Mouse (Mus musculus) CH12.LX (cell line): ENCODE measurements around the gene Sertad1. TPM values are rescaled to one million over a fixed set of nuclear protein-coding genes. Genes with fewer than 3 reads are reported as not detected.

Experiments used
- DNase-seq: peaks from one replicate; pipeline ENCODE4 v3.0.0-alpha.2; 2013; ENCODE audit errors: extremely low read depth
- H3K27ac ChIP-seq: 2 replicates; pipeline ENCODE4 v1.5.1; 2012; ENCODE audit warnings: low read depth, mild to moderate bottlenecking, control low read depth, moderate library complexity; ENCODE audit not compliant: insufficient read depth
- H3K27me3 ChIP-seq: replicated peaks from 2 replicates; pipeline ENCODE3; 2012; ENCODE audit warnings: inconsistent platforms
- H3K36me3 ChIP-seq, 2 experiments: replicated peaks in 1 of 2; 2 replicates each; pipeline versions ENCODE3 to v1.6.1; 2012; ENCODE audit warnings: inconsistent platforms in 1 of 2, low read length in 1 of 2, mild to moderate bottlenecking in 1 of 2, mixed read lengths in 1 of 2, moderate library complexity in 1 of 2; ENCODE audit not compliant: control insufficient read depth in 1 of 2, insufficient read depth in 1 of 2
- H3K4me1 ChIP-seq, 2 experiments: 2 replicates each; pipeline ENCODE4 v1.6.1; 2012; ENCODE audit warnings: inconsistent platforms in 1 of 2, moderate library complexity in 1 of 2; ENCODE audit not compliant: insufficient read depth in 2 of 2, control insufficient read depth in 1 of 2
- H3K4me2 ChIP-seq: 2 replicates; pipeline ENCODE4 v1.6.1; 2012; ENCODE audit warnings: low read depth, mild to moderate bottlenecking, control low read depth; ENCODE audit not compliant: poor library complexity, insufficient read depth, severe bottlenecking
- H3K4me3 ChIP-seq, 3 experiments: fragments of 150-350 bp in 1 of 3; sonication (generic) in 1 of 3; replicated peaks in 1 of 3; 2 replicates each; pipeline versions ENCODE3 to v1.5.1; 2011 to 2012; ENCODE audit warnings: low read depth in 2 of 3, low read length in 2 of 3, mild to moderate bottlenecking in 2 of 3, moderate library complexity in 2 of 3, control low read depth in 1 of 3, improper control_type of control experiment in 1 of 3, inconsistent platforms in 1 of 3, mixed read lengths in 1 of 3; ENCODE audit not compliant: poor library complexity in 1 of 3
- H3K79me2 ChIP-seq: replicated peaks from 2 replicates; pipeline ENCODE4 v1.6.1; 2012; ENCODE audit warnings: mild to moderate bottlenecking, moderate library complexity; ENCODE audit not compliant: control insufficient read depth, poor library complexity, insufficient read depth, severe bottlenecking; ENCODE audit errors: extremely low read depth
- H3K9ac ChIP-seq: 2 replicates; pipeline ENCODE4 v1.6.1; 2012; ENCODE audit warnings: low read depth, mild to moderate bottlenecking, control low read depth, moderate library complexity; ENCODE audit not compliant: insufficient read depth
- H3K9me3 ChIP-seq: replicated peaks from 2 replicates; pipeline ENCODE3; 2012; ENCODE audit warnings: low read length, inconsistent platforms, mixed read lengths
- BHLHE40 ChIP-seq: IDR thresholded peaks from 2 replicates; pipeline ENCODE4 v1.6.1; 2011; ENCODE audit warnings: mild to moderate bottlenecking, low read depth, low read length, improper control_type of control experiment
- CHD1 ChIP-seq: IDR thresholded peaks from 2 replicates; pipeline ENCODE4 v1.6.1; 2012; ENCODE audit warnings: low read depth, low read length, improper control_type of control experiment, inconsistent platforms
- CHD2 ChIP-seq: IDR thresholded peaks from 2 replicates; pipeline ENCODE4 v1.6.1; 2011; ENCODE audit warnings: low read length, improper control_type of control experiment
- CTCF ChIP-seq, 2 experiments: IDR thresholded peaks in 1 of 2; conservative IDR thresholded peaks in 1 of 2; 2 replicates each; pipeline ENCODE4 v1.5.1; 2011 to 2012; ENCODE audit warnings: low read depth in 2 of 2, low read length in 2 of 2, improper control_type of control experiment in 1 of 2, inconsistent platforms in 1 of 2, mild to moderate bottlenecking in 1 of 2, moderate library complexity in 1 of 2
- E2F4 ChIP-seq: IDR thresholded peaks from 2 replicates; pipeline ENCODE4 v1.6.1; 2011; ENCODE audit warnings: low read depth, low read length, improper control_type of control experiment; ENCODE audit not compliant: insufficient replicate concordance
- ELF1 ChIP-seq: IDR thresholded peaks from 2 replicates; pipeline ENCODE4 v1.6.1; 2014; ENCODE audit warnings: low read depth, mild to moderate bottlenecking, inconsistent platforms, low read length, improper control_type of control experiment
- EP300 ChIP-seq: IDR thresholded peaks from 2 replicates; pipeline ENCODE4 v1.6.1; 2011; ENCODE audit warnings: low read length, improper control_type of control experiment
- ETS1 ChIP-seq: conservative IDR thresholded peaks from 2 replicates; pipeline ENCODE4 v1.6.1; 2012; ENCODE audit warnings: low read depth, mild to moderate bottlenecking, inconsistent platforms, low read length, improper control_type of control experiment, moderate library complexity
- GABPA ChIP-seq: IDR thresholded peaks from 2 replicates; pipeline ENCODE4 v1.6.1; 2012; ENCODE audit warnings: low read depth, low read length, improper control_type of control experiment, inconsistent platforms; ENCODE audit not compliant: insufficient replicate concordance
- HCFC1 ChIP-seq: IDR thresholded peaks from 2 replicates; pipeline ENCODE4 v1.6.1; 2012; ENCODE audit warnings: low read depth, mild to moderate bottlenecking, inconsistent platforms, low read length, improper control_type of control experiment
- IRF4 ChIP-seq: IDR thresholded peaks from 2 replicates; pipeline ENCODE4 v1.6.1; 2014; ENCODE audit warnings: low read depth, mild to moderate bottlenecking, inconsistent platforms, low read length, improper control_type of control experiment
- JUN ChIP-seq: IDR thresholded peaks from 2 replicates; pipeline ENCODE4 v1.6.1; 2011; ENCODE audit warnings: low read depth, mild to moderate bottlenecking, low read length, improper control_type of control experiment, moderate library complexity; ENCODE audit not compliant: insufficient read depth
- JUND ChIP-seq: conservative IDR thresholded peaks from 2 replicates; pipeline ENCODE4 v1.6.1; 2011; ENCODE audit warnings: low read depth, low read length, improper control_type of control experiment
- KAT2A ChIP-seq: IDR thresholded peaks from 2 replicates; pipeline ENCODE4 v1.6.1; 2012; ENCODE audit warnings: low read length, improper control_type of control experiment, inconsistent platforms; ENCODE audit not compliant: insufficient replicate concordance
- MAFK ChIP-seq: IDR thresholded peaks from 2 replicates; pipeline ENCODE4 v1.6.1; 2011; ENCODE audit warnings: low read length, improper control_type of control experiment; ENCODE audit not compliant: insufficient replicate concordance
- MAX ChIP-seq: IDR thresholded peaks from 2 replicates; pipeline ENCODE4 v1.6.1; 2011; ENCODE audit warnings: low read length, improper control_type of control experiment
- MAZ ChIP-seq: IDR thresholded peaks from 2 replicates; pipeline ENCODE4 v1.6.1; 2012; ENCODE audit warnings: low read depth, mild to moderate bottlenecking, inconsistent platforms, low read length, improper control_type of control experiment, moderate library complexity
- MEF2A ChIP-seq: IDR thresholded peaks from 2 replicates; pipeline ENCODE4 v1.6.1; 2014; ENCODE audit warnings: low read depth, mild to moderate bottlenecking, inconsistent platforms, low read length, improper control_type of control experiment, borderline replicate concordance
- MXI1 ChIP-seq: IDR thresholded peaks from 2 replicates; pipeline ENCODE4 v1.6.1; 2011; ENCODE audit warnings: mild to moderate bottlenecking, low read depth, low read length, improper control_type of control experiment
- MYC ChIP-seq: IDR thresholded peaks from 2 replicates; pipeline ENCODE4 v1.6.1; 2011; ENCODE audit warnings: low read depth, mild to moderate bottlenecking, improper control_type of control experiment, low read length
- NELFE ChIP-seq: IDR thresholded peaks from 2 replicates; pipeline ENCODE4 v1.6.1; 2011; ENCODE audit warnings: low read depth, low read length, improper control_type of control experiment
- PAX5 ChIP-seq: IDR thresholded peaks from 2 replicates; pipeline ENCODE4 v1.6.1; 2012; ENCODE audit warnings: low read length, inconsistent platforms, mixed read lengths
- POLR2A ChIP-seq: IDR thresholded peaks from 2 replicates; pipeline ENCODE4 v1.6.1; 2011; ENCODE audit warnings: low read depth, mild to moderate bottlenecking, improper control_type of control experiment, low read length
- POLR2AphosphoS2 ChIP-seq: IDR thresholded peaks from 2 replicates; pipeline ENCODE4 v1.6.1; 2011; ENCODE audit warnings: low read depth, low read length, improper control_type of control experiment
- RAD21 ChIP-seq: IDR thresholded peaks from 2 replicates; pipeline ENCODE4 v1.6.1; 2011; ENCODE audit warnings: low read depth, mild to moderate bottlenecking, low read length, improper control_type of control experiment, moderate library complexity
- RCOR1 ChIP-seq: conservative IDR thresholded peaks from 2 replicates; pipeline ENCODE4 v1.6.1; 2012; ENCODE audit warnings: low read depth, mild to moderate bottlenecking, inconsistent platforms, low read length, improper control_type of control experiment
- SIN3A ChIP-seq: IDR thresholded peaks from 2 replicates; pipeline ENCODE4 v1.6.1; 2012; ENCODE audit warnings: low read length, improper control_type of control experiment, inconsistent platforms
- SMC3 ChIP-seq: IDR thresholded peaks from 2 replicates; pipeline ENCODE4 v1.6.1; 2011; ENCODE audit warnings: low read depth, low read length, improper control_type of control experiment
- TBP ChIP-seq: conservative IDR thresholded peaks from 2 replicates; pipeline ENCODE4 v1.6.1; 2011; ENCODE audit warnings: low read depth, low read length, improper control_type of control experiment
- TCF12 ChIP-seq: IDR thresholded peaks from 2 replicates; pipeline ENCODE4 v1.6.1; 2014; ENCODE audit warnings: low read depth, mild to moderate bottlenecking, inconsistent platforms, low read length, improper control_type of control experiment
- UBTF ChIP-seq: IDR thresholded peaks from 2 replicates; pipeline ENCODE4 v1.6.1; 2012; ENCODE audit warnings: low read depth, mild to moderate bottlenecking, inconsistent platforms, low read length, improper control_type of control experiment, moderate library complexity
- USF1 ChIP-seq: IDR thresholded peaks from 2 replicates; pipeline ENCODE4 v1.6.1; 2014; ENCODE audit warnings: low read depth, mild to moderate bottlenecking, inconsistent platforms, low read length, improper control_type of control experiment
- USF2 ChIP-seq: conservative IDR thresholded peaks from 2 replicates; pipeline ENCODE4 v1.6.1; 2011; ENCODE audit warnings: low read depth, low read length, improper control_type of control experiment
- ZC3H11A ChIP-seq: IDR thresholded peaks from 2 replicates; pipeline ENCODE4 v1.6.1; 2012; ENCODE audit warnings: low read depth, mild to moderate bottlenecking, inconsistent platforms, low read length, improper control_type of control experiment
- ZKSCAN1 ChIP-seq: IDR thresholded peaks from 2 replicates; pipeline ENCODE4 v1.6.1; 2012; ENCODE audit warnings: low read depth, inconsistent platforms, low read length, improper control_type of control experiment, borderline replicate concordance
- ZMIZ1 ChIP-seq: IDR thresholded peaks from 2 replicates; pipeline ENCODE4 v1.6.1; 2012; ENCODE audit warnings: low read depth, mild to moderate bottlenecking, inconsistent platforms, low read length, improper control_type of control experiment
- dilution Hi-C: fragments of 300-500 bp; cut with MboI; formaldehyde crosslinking; loops from 2 replicates; pipeline ENCODE4 v1.14.3; 2020; ENCODE audit warnings: low sequenced_read_pairs; ENCODE audit not compliant: extremely low pct_unique_long_range_greater_than_20kb, extremely low pct_ligation_motif_present
- in situ Hi-C: fragments of 300-500 bp; cut with MboI; formaldehyde crosslinking; loops from 3 replicates; pipeline ENCODE4 v1.14.3; 2019; ENCODE audit warnings: low sequenced_read_pairs, low pct_ligation_motif_present, low pct_unique_long_range_greater_than_20kb, mixed read lengths
- polyA plus RNA-seq: library from polyadenylated mRNA; unstranded; fragments of >175 nt; gene quantifications from 2 replicates; pipeline ENCODE4 v1.2.1, GENCODE M21; 2012; ENCODE audit warnings: low read depth; ENCODE audit not compliant: insufficient read length
- total RNA-seq, 2 experiments: library from RNA; depleted of rRNA; stranded (reverse); fragments of 300-350 nt in 1 of 2; fragments of >200 nt in 1 of 2; gene quantifications; 2 replicates each; pipeline ENCODE4 v1.2.3; 2012 to 2014

The Sertad1 gene
- total and polyA plus RNA-seq, 3 experiments = 5.0 to 9.1 (median 8.3) TPM

GRCm38 (mm10) chr7:27473156-27473834 lies 13.4 kb upstream of the Sertad1 start, which contains the start of gene Sertad3:
Gene Sertad3 (plus strand): TSS chr7:27473768.
- TF ChIP-seq E2F4 (no peak), MAX (no peak), MAFK (no peak), CHD2 (peak; percentile 76), PAX5 (no peak), JUN (no peak), RCOR1 (no peak), CHD1 (no peak), ZKSCAN1 (no peak), MYC (no peak), RAD21 (no peak), ZMIZ1 (no peak), ETS1 (no peak), SMC3 (no peak), SIN3A (0 out of 2 replicates have a peak, but pooled peaks have one; percentile 62), USF1 (no peak), UBTF (no peak), JUND (no peak), POLR2A (peak; percentile 51), MAZ (peak; percentile 74), EP300 (no peak), CTCF (conservative IDR thresholded peaks at IDR 0.05 in 1 of 2, IDR thresholded peaks at IDR 0.05 in 1 of 2; ENCODE audit: low read depth in 2 of 2, low read length in 2 of 2) (no peak), MXI1 (peak; percentile 76), POLR2AphosphoS2 (no peak), GABPA (no peak), ZC3H11A (no peak), MEF2A (no peak), ELF1 (peak; percentile 38; the same call in 1 of the 2 replicates), TCF12 (peak; percentile 19; the same call in 1 of the 2 replicates), BHLHE40 (no peak), HCFC1 (peak; percentile 32; the same call in 1 of the 2 replicates), NELFE (no peak), KAT2A (no peak), TBP (peak; percentile 48; the same call in 1 of the 2 replicates), USF2 (no peak), IRF4 (no peak; the same call in 1 of the 2 replicates)
- dilution Hi-C loops = no loop called here

More at GRCm38 (mm10) chr7:27473156-27473834, 13.4 kb upstream of the Sertad1 start, which contains the start of gene Sertad3:
- H3K9me3 ChIP-seq = no peaks in the 10 kb centered on the region
- H3K27me3 ChIP-seq = no peaks in the 10 kb centered on the region
- peaks cover 4 to 16% of the 10 kb centered on the region in 2 experiments; a peak in 3 of 4 replicates for H3K4me1 ChIP-seq
- H3K4me3 ChIP-seq = peak within 1 kb of the TSS; percentile 74 to 99 (median 85)
- DNase-seq = peak; percentile 98
- in situ Hi-C loops = no loop called here
- peak within 1 kb of the TSS; percentile 98 for H3K4me2 ChIP-seq
- peak within 1 kb of the TSS; percentile 90 for H3K9ac ChIP-seq
- no peaks in the 10 kb centered on the region for H3K79me2 ChIP-seq
- peak within 1 kb of the TSS; percentile 50 for H3K27ac ChIP-seq
- H3K36me3 ChIP-seq = peaks cover 0 to 12% of the 10 kb centered on the region in 2 experiments
